8 mouse cellular contexts compared by ENCODE assay signal in the genomic region with DNA sequence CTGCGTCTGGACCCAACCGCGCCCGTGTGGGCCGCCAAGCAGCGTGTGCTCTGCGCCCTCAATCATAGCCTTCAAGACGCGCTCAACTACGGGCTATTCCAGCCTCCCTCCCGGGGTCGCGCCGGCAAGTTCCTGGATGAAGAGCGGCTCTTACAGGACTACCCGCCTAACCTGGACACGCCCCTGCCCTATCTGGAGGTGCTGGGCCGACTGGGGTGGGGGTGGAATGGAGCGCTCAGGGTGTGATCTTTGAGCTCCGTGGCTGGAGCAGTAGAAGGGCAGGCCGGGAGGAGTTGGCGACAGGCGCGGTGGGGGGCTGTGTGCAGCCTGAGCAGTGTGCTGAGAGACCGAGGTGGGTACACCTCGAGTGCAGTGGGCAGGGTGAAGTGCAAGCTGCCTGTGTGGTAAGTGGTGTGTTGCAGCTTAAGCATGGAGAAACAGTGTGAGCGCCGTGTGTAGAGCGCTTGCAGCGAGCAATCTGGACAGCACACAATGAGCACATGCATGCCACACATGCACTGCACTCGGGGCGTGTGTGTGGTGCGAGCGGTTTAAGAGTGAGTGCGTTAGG. TPM values are rescaled to one million over a fixed set of nuclear protein-coding genes. Genes with fewer than 3 reads are reported as not detected.
DNase-seq lines count a peak whose midpoint lies in the region; ATAC-seq and TF ChIP-seq lines count a peak whose summit lies in the region.

No protein-coding gene starts in this region.

- TF ChIP-seq CTCF in bone marrow, adult 2 months (IDR thresholded peaks at IDR 0.05; ENCODE audit: control insufficient read depth, insufficient read depth, low read length) = no peak

- no peaks in the 10 kb centered on the region; the same call in 1 of the 2 replicates for H3K36me3 ChIP-seq in kidney, embryonic 14.5 days (ENCODE audit: control insufficient read depth, insufficient read depth, low read length)
- peaks cover 12% of the 10 kb centered on the region; the same call in 1 of the 2 replicates for H3K36me3 ChIP-seq in embryonic facial prominence, embryonic 15.5 days
- no peaks in the 10 kb centered on the region for H3K36me3 ChIP-seq in intestine, embryonic 15.5 days
- peaks cover 13% of the 10 kb centered on the region for H3K36me3 ChIP-seq in midbrain, embryonic 16.5 days (ENCODE audit: control insufficient read depth, insufficient read depth, low read length)

- peak overlapping the region; percentile 90 for H3K4me2 ChIP-seq in kidney, embryonic 14.5 days (replicated peaks; ENCODE audit: low read depth, low read length)
- H3K4me2 ChIP-seq in embryonic facial prominence, embryonic 15.5 days (replicated peaks) = peak overlapping the region; percentile 95
- peak overlapping the region; percentile 96 for H3K4me2 ChIP-seq in intestine, embryonic 15.5 days (replicated peaks)
- peak overlapping the region; percentile 80 for H3K4me2 ChIP-seq in midbrain, embryonic 16.5 days (ENCODE audit: low read length)

- WGBS in kidney, embryonic 14.5 days = 1% methylated on average over 35 of the region's 35 CpGs
- 22% methylated on average over 35 of the region's 35 CpGs for WGBS in bone marrow, adult 2 months
- WGBS in embryonic facial prominence, embryonic 15.5 days = 1% methylated on average over 35 of the region's 35 CpGs
- WGBS in intestine, embryonic 15.5 days = 3% methylated on average over 35 of the region's 35 CpGs
- WGBS in midbrain, embryonic 16.5 days = under 1% methylated on average over 35 of the region's 35 CpGs

- peak overlapping the region; percentile 55 for H3K4me3 ChIP-seq in kidney, embryonic 14.5 days (ENCODE audit: low read length)
- H3K4me3 ChIP-seq in bone marrow, adult 2 months (replicated peaks; ENCODE audit: control insufficient read depth, low read depth, low read length) = peak overlapping the region; percentile 21
- H3K4me3 ChIP-seq in embryonic facial prominence, embryonic 15.5 days (replicated peaks) = peak overlapping the region; percentile 75
- H3K4me3 ChIP-seq in intestine, embryonic 15.5 days (replicated peaks) = peak overlapping the region; percentile 80
- peak overlapping the region; percentile 78 for H3K4me3 ChIP-seq in midbrain, embryonic 16.5 days (ENCODE audit: low read depth, low read length)

- H3K27ac ChIP-seq in kidney, embryonic 14.5 days (ENCODE audit: low read depth, low read length) = no peak overlapping the region
- H3K27ac ChIP-seq in bone marrow, adult 2 months (ENCODE audit: control insufficient read depth, insufficient read depth, low read depth, low read length, poor library complexity) = no peak overlapping the region
- H3K27ac ChIP-seq in embryonic facial prominence, embryonic 15.5 days (replicated peaks) = no peak overlapping the region
- H3K27ac ChIP-seq in intestine, embryonic 15.5 days = 0 out of 2 replicates have a peak overlapping the region, but pooled peaks have one; percentile 22
- H3K27ac ChIP-seq in midbrain, embryonic 16.5 days (ENCODE audit: low read length) = peak overlapping the region; percentile 86

- peaks cover 36% of the 10 kb centered on the region for H3K27me3 ChIP-seq in kidney, embryonic 14.5 days (ENCODE audit: control insufficient read depth, insufficient read depth, low read length)
- H3K27me3 ChIP-seq in embryonic facial prominence, embryonic 15.5 days = peaks cover 17% of the 10 kb centered on the region; the same call in 1 of the 2 replicates
- peaks cover 15% of the 10 kb centered on the region for H3K27me3 ChIP-seq in intestine, embryonic 15.5 days (replicated peaks)
- no peaks in the 10 kb centered on the region for H3K27me3 ChIP-seq in midbrain, embryonic 16.5 days (ENCODE audit: control insufficient read depth, insufficient read depth, low read depth, low read length)

- H3K9me3 ChIP-seq in kidney, embryonic 14.5 days (ENCODE audit: control insufficient read depth, low read length) = no peaks in the 10 kb centered on the region
- H3K9me3 ChIP-seq in embryonic facial prominence, embryonic 15.5 days (replicated peaks) = no peaks in the 10 kb centered on the region
- H3K9me3 ChIP-seq in intestine, embryonic 15.5 days = no peaks in the 10 kb centered on the region
- H3K9me3 ChIP-seq in midbrain, embryonic 16.5 days (replicated peaks; ENCODE audit: control insufficient read depth, low read length, poor library complexity, severe bottlenecking) = no peaks in the 10 kb centered on the region

- TF ChIP-seq POLR2A in bone marrow, adult 2 months (IDR thresholded peaks at IDR 0.05; ENCODE audit: borderline replicate concordance, control insufficient read depth, low read depth, low read length) = no peak

- H3K9ac ChIP-seq in kidney, embryonic 14.5 days (ENCODE audit: low read depth, low read length) = peak overlapping the region; percentile 78
- H3K9ac ChIP-seq in embryonic facial prominence, embryonic 15.5 days = peak overlapping the region; percentile 50
- H3K9ac ChIP-seq in intestine, embryonic 15.5 days = peak overlapping the region; percentile 63
- H3K9ac ChIP-seq in midbrain, embryonic 16.5 days (ENCODE audit: low read depth, low read length) = peak overlapping the region; percentile 93

- peaks cover 16% of the 10 kb centered on the region; the same call in 1 of the 2 replicates for H3K4me1 ChIP-seq in kidney, embryonic 14.5 days (ENCODE audit: control insufficient read depth, insufficient read depth, low read length)
- H3K4me1 ChIP-seq in bone marrow, adult 2 months (ENCODE audit: control insufficient read depth, insufficient read depth, low read length) = no peaks in the 10 kb centered on the region
- H3K4me1 ChIP-seq in embryonic facial prominence, embryonic 15.5 days = peaks cover 17% of the 10 kb centered on the region
- peaks cover 13% of the 10 kb centered on the region for H3K4me1 ChIP-seq in intestine, embryonic 15.5 days (replicated peaks)
- peaks cover 14% of the 10 kb centered on the region for H3K4me1 ChIP-seq in midbrain, embryonic 16.5 days (ENCODE audit: control insufficient read depth, insufficient read depth, low read length)

- ATAC-seq in kidney, embryonic 14.5 days (ENCODE audit: low FRiP score, low TSS enrichment) = peak; percentile 36; the same call in 1 of the 2 replicates
- peak; percentile 24; the same call in 1 of the 2 replicates for ATAC-seq in embryonic facial prominence, embryonic 15.5 days (ENCODE audit: insufficient number of reproducible peaks, low FRiP score, low TSS enrichment, low read depth)
- ATAC-seq in intestine, embryonic 15.5 days = peak; percentile 74
- ATAC-seq in midbrain, embryonic 16.5 days = peak; percentile 54
- ATAC-seq in CD4-positive, CD25-positive, alpha-beta regulatory T cell, adult 4 months = no peak

- no peak for DNase-seq in kidney, adult 8-10 months
- no peak for DNase-seq in urinary bladder, adult 2 months (ENCODE audit: low spot score)

RNA-seq across cellular contexts. Expression of a gene that starts 0.9 kb away (rescaled TPM):
- polyA plus RNA-seq in kidney, embryonic 14.5 days (2014; fragmentation: Nextera tagmentation; extraction: Ambion mirVana) = 2.5 and 3.0 TPM in 2 replicates
- polyA plus RNA-seq in bone marrow, adult 2 months (2011; ENCODE audit: insufficient read depth, insufficient read length, low replicate concordance, missing spikeins) = 19.5 and 23.6 TPM in 2 replicates
- polyA plus RNA-seq in embryonic facial prominence, embryonic 15.5 days (2015; fragmentation: Nextera tagmentation; extraction: Ambion mirVana) = 2.3 and 3.0 TPM in 2 replicates
- 1.2 and 1.3 TPM in 2 replicates for polyA plus RNA-seq in intestine, embryonic 15.5 days (2015; fragmentation: Nextera tagmentation; extraction: Ambion mirVana)
- 12.0 and 16.7 TPM in 2 replicates for polyA plus RNA-seq in midbrain, embryonic 16.5 days (2015; fragmentation: Nextera tagmentation; extraction: Ambion mirVana)
- 7.1 and 8.8 TPM in 2 replicates for polyA plus RNA-seq in urinary bladder, adult 2 months (2012; rRNA removed)
- not detected for polyA plus RNA-seq in CD4-positive, CD25-positive, alpha-beta regulatory T cell, adult 4 months (2017; shearing (Covaris generic))

RNA-seq across cellular contexts. Expression of a gene that starts 23.1 kb away (rescaled TPM):
- 11.1 and 12.1 TPM in 2 replicates for polyA plus RNA-seq in kidney, embryonic 14.5 days (2014; fragmentation: Nextera tagmentation; extraction: Ambion mirVana)
- polyA plus RNA-seq in bone marrow, adult 2 months (2011; ENCODE audit: insufficient read depth, insufficient read length, low replicate concordance, missing spikeins) = 4.1 and 7.2 TPM in 2 replicates
- polyA plus RNA-seq in embryonic facial prominence, embryonic 15.5 days (2015; fragmentation: Nextera tagmentation; extraction: Ambion mirVana) = 27.8 and 30.1 TPM in 2 replicates
- polyA plus RNA-seq in intestine, embryonic 15.5 days (2015; fragmentation: Nextera tagmentation; extraction: Ambion mirVana) = 22.5 and 26.0 TPM in 2 replicates
- polyA plus RNA-seq in midbrain, embryonic 16.5 days (2015; fragmentation: Nextera tagmentation; extraction: Ambion mirVana) = 32.6 and 37.6 TPM in 2 replicates
- polyA plus RNA-seq in urinary bladder, adult 2 months (2012; rRNA removed) = 35.4 TPM in 2 replicates
- polyA plus RNA-seq in CD4-positive, CD25-positive, alpha-beta regulatory T cell, adult 4 months (2017; shearing (Covaris generic)) = 10 to 100 TPM; 10.2 to 12.6 TPM

RNA-seq across cellular contexts. Expression of a gene that starts 46.6 kb away (rescaled TPM):
- 0.34 and 0.37 TPM in 2 replicates for polyA plus RNA-seq in kidney, embryonic 14.5 days (2014; fragmentation: Nextera tagmentation; extraction: Ambion mirVana)
- not detected in 2 replicates for polyA plus RNA-seq in bone marrow, adult 2 months (2011; ENCODE audit: insufficient read depth, insufficient read length, low replicate concordance, missing spikeins)
- 3.4 and 4.9 TPM in 2 replicates for polyA plus RNA-seq in embryonic facial prominence, embryonic 15.5 days (2015; fragmentation: Nextera tagmentation; extraction: Ambion mirVana)
- polyA plus RNA-seq in intestine, embryonic 15.5 days (2015; fragmentation: Nextera tagmentation; extraction: Ambion mirVana) = 4.1 and 4.5 TPM in 2 replicates
- 84.4 and 86.4 TPM in 2 replicates for polyA plus RNA-seq in midbrain, embryonic 16.5 days (2015; fragmentation: Nextera tagmentation; extraction: Ambion mirVana)
- 0.25 and 0.32 TPM in 2 replicates for polyA plus RNA-seq in urinary bladder, adult 2 months (2012; rRNA removed)
- polyA plus RNA-seq in CD4-positive, CD25-positive, alpha-beta regulatory T cell, adult 4 months (2017; shearing (Covaris generic)) = under 1 TPM; 0.32 to 0.44 TPM

Comparison
In these comparisons a context has a peak if more than half of its experiments do, and no peak if none do; other contexts are left out.
1. H3K27ac ChIP-seq: peak in intestine, embryonic 15.5 days (single experiment) and midbrain, embryonic 16.5 days (single experiment); none in kidney, embryonic 14.5 days (single experiment), bone marrow, adult 2 months (single experiment) and embryonic facial prominence, embryonic 15.5 days (single experiment).
2. H3K4me3 ChIP-seq: peak in every context shown above with its lines; median percentile 80 in intestine, embryonic 15.5 days; 78 in midbrain, embryonic 16.5 days; 75 in embryonic facial prominence, embryonic 15.5 days; 55 in kidney, embryonic 14.5 days; 21 in bone marrow, adult 2 months.
3. RNA of a gene that starts 46.6 kb away (polyA plus RNA-seq): 84.4 to 86.4 TPM in midbrain, embryonic 16.5 days; 3.4 to 4.9 TPM in embryonic facial prominence, embryonic 15.5 days, 4.1 to 4.5 TPM in intestine, embryonic 15.5 days, 0.32 to 0.44 TPM in CD4-positive, CD25-positive, alpha-beta regulatory T cell, adult 4 months, 0.34 to 0.37 TPM in kidney, embryonic 14.5 days, 0.25 to 0.32 TPM in urinary bladder, adult 2 months and not detected in bone marrow, adult 2 months; every median in the first group is over 10 times any median in the second.
4. Peak in every context shown above with its lines, with median percentiles within 50 percentile points of each other: H3K4me2 ChIP-seq and H3K9ac ChIP-seq.